Mouse (Mus musculus) cerebellum, adult 2 months (tissue): ENCODE results near the gene Olfr441.
"Not testable (repeated sequence)": the region's sequence is repeated elsewhere in the genome, so short reads cannot be mapped to it uniquely, and the experiment has no call there.

ENCODE experiments used
- CTCF ChIP-seq: fragments of 200-500 bp; IDR thresholded peaks from 2 replicates; pipeline ENCODE4 v1.5.1; 2011; ENCODE audit warnings: low read depth, mild to moderate bottlenecking, control low read depth, low read length, moderate library complexity, borderline replicate concordance; ENCODE audit not compliant: insufficient read depth
- POLR2A ChIP-seq: fragments of 200-500 bp; IDR thresholded peaks from 2 replicates; pipeline ENCODE4 v1.6.1; 2011; ENCODE audit warnings: low read length, control low read depth, borderline replicate concordance; ENCODE audit not compliant: insufficient read depth

GRCm38 (mm10) chr6:43106069-43106468 lies at the start of gene Olfr441:
- TF ChIP-seq CTCF, POLR2A: not testable (repeated sequence)
